Mouse (Mus musculus): ENCODE data around the gene Dot1l.

DNA sequence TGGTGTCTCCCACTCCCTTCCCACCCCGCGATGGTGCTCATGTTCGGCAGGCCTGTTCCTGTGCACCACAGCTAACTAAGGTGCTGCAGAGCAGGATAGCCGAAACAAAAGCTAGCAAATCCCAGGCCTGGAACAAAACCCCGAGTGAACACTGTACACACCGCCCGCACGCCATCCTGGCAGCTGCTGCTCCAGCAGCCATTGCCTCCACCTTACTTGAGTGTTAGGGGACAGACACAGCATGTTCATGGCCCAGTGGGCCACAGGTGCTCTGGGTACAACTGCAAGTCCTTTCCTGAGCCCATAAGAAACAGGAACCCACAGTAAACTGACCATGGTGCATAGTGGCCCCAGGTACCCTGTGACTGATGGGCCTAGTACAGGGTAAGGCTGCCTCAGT, 39.7 kb downstream of the Dot1l start:
- TF ChIP-seq MAX (IDR thresholded peaks at IDR 0.05; ENCODE audit: low read depth): no peak
- no peak for TF ChIP-seq POLR2A (IDR thresholded peaks at IDR 0.05; ENCODE audit: insufficient read length, low read depth)
- no peak for TF ChIP-seq E2F4 (IDR thresholded peaks at IDR 0.05; ENCODE audit: insufficient read depth)
- no peak for TF ChIP-seq SRF (IDR thresholded peaks at IDR 0.05; ENCODE audit: control insufficient read depth, insufficient read length, low read depth)
- TF ChIP-seq CEBPB (IDR thresholded peaks at IDR 0.05; ENCODE audit: insufficient read depth, poor library complexity, severe bottlenecking): no peak
- TF ChIP-seq USF1 (IDR thresholded peaks at IDR 0.05; ENCODE audit: low read depth): no peak
